Mouse (Mus musculus): Measurements from ENCODE around the gene Pcp2. TPM values are rescaled to one million over a fixed set of nuclear protein-coding genes. Genes with fewer than 3 reads are reported as not detected.
A peak's percentile ranks its signal among the peaks of the same experiment; 100 is the strongest.

Pcp2 gene
- polyA plus RNA-seq, 1 experiment from 2014 or later: 0.12 TPM

- 53% methylated on average over 2 of the region's 2 CpGs for WGBS
- Histone ChIP-seq H3K36me3 (no peaks in the 10 kb centered on the region), H3K4me2 (no peak overlapping the region), H3K4me1 (no peaks in the 10 kb centered on the region), H3K27ac (no peak overlapping the region), H3K9me3 (no peaks in the 10 kb centered on the region), H3K4me3 (no peak overlapping the region), H3K9ac (no peak overlapping the region), H3K27me3 (no peaks in the 10 kb centered on the region)
- ATAC-seq (ENCODE audit: borderline replicate concordance, extremely low read depth, low FRiP score, low TSS enrichment): no peak
Observed at GRCm38 (mm10) chr8:3648268-3648667, 22.9 kb upstream of the Pcp2 start.

GRCm38 (mm10) chr8:3647561-3647960 lies 22.2 kb upstream of the Pcp2 start:
- Histone ChIP-seq H3K36me3 (no peaks in the 10 kb centered on the region), H3K9ac (no peak overlapping the region), H3K4me3 (no peak overlapping the region), H3K9me3 (no peaks in the 10 kb centered on the region), H3K27ac (no peak overlapping the region), H3K4me1 (no peaks in the 10 kb centered on the region), H3K27me3 (no peaks in the 10 kb centered on the region), H3K4me2 (no peak overlapping the region)
- WGBS: 63% methylated on average over 4 of the region's 4 CpGs
- no peak for ATAC-seq (ENCODE audit: borderline replicate concordance, extremely low read depth, low FRiP score, low TSS enrichment)

GRCm38 (mm10) chr8:3646824-3647531 lies 21.6 kb upstream of the Pcp2 start:
- H3K9me3 ChIP-seq: no peaks in the 10 kb centered on the region
- H3K27me3 ChIP-seq: no peaks in the 10 kb centered on the region
- H3K4me2 ChIP-seq: no peak overlapping the region
- no peak overlapping the region for H3K9ac ChIP-seq
- no peaks in the 10 kb centered on the region for H3K36me3 ChIP-seq
- ATAC-seq (ENCODE audit: borderline replicate concordance, extremely low read depth, low FRiP score, low TSS enrichment): no peak
- no peak overlapping the region for H3K27ac ChIP-seq
- H3K4me1 ChIP-seq: no peaks in the 10 kb centered on the region
- 80% methylated on average over 6 of the region's 6 CpGs for WGBS
- no peak overlapping the region for H3K4me3 ChIP-seq

- WGBS: 14% methylated on average over 5 of the region's 5 CpGs
- H3K27ac ChIP-seq: no peak overlapping the region
- ATAC-seq (ENCODE audit: borderline replicate concordance, extremely low read depth, low FRiP score, low TSS enrichment): no peak; the same call in 1 of the 2 replicates
- no peak overlapping the region for H3K4me2 ChIP-seq
- H3K4me1 ChIP-seq: no peaks in the 10 kb centered on the region
- H3K36me3 ChIP-seq: no peaks in the 10 kb centered on the region
- no peaks in the 10 kb centered on the region for H3K27me3 ChIP-seq
- no peaks in the 10 kb centered on the region for H3K9me3 ChIP-seq
- H3K9ac ChIP-seq: no peak overlapping the region
- H3K4me3 ChIP-seq: no peak overlapping the region
Observed at GRCm38 (mm10) chr8:3645804-3646203, 20.5 kb upstream of the Pcp2 start.

- Histone ChIP-seq H3K27ac (no peak overlapping the region), H3K4me3 (peak overlapping the region; percentile 63), H3K36me3 (no peaks in the 10 kb centered on the region), H3K9me3 (no peaks in the 10 kb centered on the region), H3K4me2 (peak overlapping the region; percentile 75), H3K27me3 (peaks cover 8% of the 10 kb centered on the region; the same call in 1 of the 2 replicates), H3K4me1 (no peaks in the 10 kb centered on the region), H3K9ac (peak overlapping the region; percentile 52)
- ATAC-seq (ENCODE audit: borderline replicate concordance, extremely low read depth, low FRiP score, low TSS enrichment): peak; percentile 51
- 11% methylated on average over 8 of the region's 8 CpGs for WGBS
Observed at GRCm38 (mm10) chr8:3631478-3631875, 6.1 kb upstream of the Pcp2 start.

- WGBS: 5% methylated on average over 47 of the region's 47 CpGs
- no peaks in the 10 kb centered on the region for H3K4me1 ChIP-seq
- no peak within 1 kb of the TSS for H3K27ac ChIP-seq
- H3K9me3 ChIP-seq: no peaks in the 10 kb centered on the region
- ATAC-seq (ENCODE audit: borderline replicate concordance, extremely low read depth, low FRiP score, low TSS enrichment): peak; percentile 91
- peak within 1 kb of the TSS; percentile 63 for H3K4me3 ChIP-seq
- H3K4me2 ChIP-seq: peak within 1 kb of the TSS; percentile 75
- no peaks in the 10 kb centered on the region for H3K36me3 ChIP-seq
- H3K27me3 ChIP-seq: peaks cover 8% of the 10 kb centered on the region; the same call in 1 of the 2 replicates
- H3K9ac ChIP-seq: peak within 1 kb of the TSS; percentile 52
Observed at GRCm38 (mm10) chr8:3630647-3631477, 5.5 kb upstream of the Pcp2 start, which contains the start of gene Stxbp2. Stxbp2 (plus strand) TSS chr8:3630955.

GRCm38 (mm10) chr8:3628014-3628413 lies 2.7 kb upstream of the Pcp2 start:
- no peak overlapping the region for H3K27ac ChIP-seq
- H3K9ac ChIP-seq: no peak overlapping the region
- H3K4me3 ChIP-seq: no peak overlapping the region
- no peaks in the 10 kb centered on the region for H3K4me1 ChIP-seq
- H3K9me3 ChIP-seq: no peaks in the 10 kb centered on the region
- no peak for ATAC-seq (ENCODE audit: borderline replicate concordance, extremely low read depth, low FRiP score, low TSS enrichment)
- peaks cover 8% of the 10 kb centered on the region; the same call in 1 of the 2 replicates for H3K27me3 ChIP-seq
- WGBS: 19% methylated on average over 5 of the region's 5 CpGs
- no peak overlapping the region for H3K4me2 ChIP-seq
- no peaks in the 10 kb centered on the region for H3K36me3 ChIP-seq

GRCm38 (mm10) chr8:3626971-3627370 lies 1.6 kb upstream of the Pcp2 start:
- WGBS: 50% methylated on average over 5 of the region's 5 CpGs
- no peak for ATAC-seq (ENCODE audit: borderline replicate concordance, extremely low read depth, low FRiP score, low TSS enrichment)
- H3K27ac ChIP-seq: no peak overlapping the region
- peaks cover 8% of the 10 kb centered on the region; the same call in 1 of the 2 replicates for H3K27me3 ChIP-seq
- H3K9ac ChIP-seq: no peak overlapping the region
- peaks cover 5% of the 10 kb centered on the region for H3K4me1 ChIP-seq
- H3K9me3 ChIP-seq: no peaks in the 10 kb centered on the region
- H3K4me3 ChIP-seq: no peak overlapping the region
- no peak overlapping the region for H3K4me2 ChIP-seq
- H3K36me3 ChIP-seq: no peaks in the 10 kb centered on the region

- Histone ChIP-seq H3K4me2 (peak overlapping the region; percentile 68), H3K4me3 (peak overlapping the region; percentile 79), H3K36me3 (peaks cover 8% of the 10 kb centered on the region), H3K27me3 (no peaks in the 10 kb centered on the region), H3K9me3 (no peaks in the 10 kb centered on the region), H3K9ac (peak overlapping the region; percentile 56; the same call in 1 of the 2 replicates), H3K27ac (no peak overlapping the region), H3K4me1 (peaks cover 17% of the 10 kb centered on the region)
- WGBS: 60% methylated on average over 8 of the region's 8 CpGs
- no peak for ATAC-seq (ENCODE audit: borderline replicate concordance, extremely low read depth, low FRiP score, low TSS enrichment)
Observed at GRCm38 (mm10) chr8:3622119-3622518, 3.2 kb downstream of the Pcp2 start.

- Histone ChIP-seq H3K9ac (peak within 1 kb of the TSS; percentile 71), H3K4me2 (peak within 1 kb of the TSS; percentile 68), H3K36me3 (peaks cover 10% of the 10 kb centered on the region), H3K9me3 (no peaks in the 10 kb centered on the region), H3K27ac (no peak within 1 kb of the TSS), H3K4me3 (peak within 1 kb of the TSS; percentile 79), H3K4me1 (peaks cover 17% of the 10 kb centered on the region), H3K27me3 (no peaks in the 10 kb centered on the region)
- under 1% methylated on average over 33 of the region's 37 CpGs for WGBS
- peak; percentile 98 for ATAC-seq (ENCODE audit: borderline replicate concordance, extremely low read depth, low FRiP score, low TSS enrichment)
Observed at GRCm38 (mm10) chr8:3621199-3621970, 4.0 kb downstream of the Pcp2 start, which contains the start of the genes Xab2 and Pet100. Xab2 (minus strand) TSS chr8:3621316. Pet100 (plus strand) TSS chr8:3621548.

GRCm38 (mm10) chr8:3609816-3610150 lies 15.6 kb downstream of the Pcp2 start:
- ATAC-seq (ENCODE audit: borderline replicate concordance, extremely low read depth, low FRiP score, low TSS enrichment): no peak
- H3K27me3 ChIP-seq: no peaks in the 10 kb centered on the region
- H3K4me1 ChIP-seq: no peaks in the 10 kb centered on the region
- H3K4me2 ChIP-seq: no peak overlapping the region
- no peak overlapping the region for H3K4me3 ChIP-seq
- WGBS: 73% methylated on average over 6 of the region's 6 CpGs
- no peaks in the 10 kb centered on the region for H3K9me3 ChIP-seq
- peaks cover 63% of the 10 kb centered on the region for H3K36me3 ChIP-seq
- H3K27ac ChIP-seq: no peak overlapping the region
- H3K9ac ChIP-seq: no peak overlapping the region
